Mouse (Mus musculus): ENCODE data around the gene Ern2. TPM values are rescaled to one million over a fixed set of nuclear protein-coding genes. Genes with fewer than 3 reads are reported as not detected.

The Ern2 gene
- total and polyA plus RNA-seq, 3 experiments: not detected

GRCm38 (mm10) chr7:122158488-122158887 is 27.5 kb downstream of the Ern2 start:
- Histone ChIP-seq H3K4me2 (ENCODE audit: insufficient read depth, low read depth, poor library complexity, severe bottlenecking) (peak overlapping the region; percentile 69), H3K4me1 (ENCODE audit: control insufficient read depth in 1 of 2, insufficient read depth in 2 of 2) (peaks cover 11 to 38% of the 10 kb centered on the region in 2 experiments), H3K79me2 (replicated peaks; ENCODE audit: control insufficient read depth, extremely low read depth, insufficient read depth, poor library complexity, severe bottlenecking) (peaks cover 23% of the 10 kb centered on the region), H3K27ac (ENCODE audit: insufficient read depth, low read depth) (peak overlapping the region; percentile 34; the same call in 1 of the 2 replicates), H3K9me3 (replicated peaks; ENCODE audit: low read length) (no peaks in the 10 kb centered on the region), H3K9ac (ENCODE audit: insufficient read depth, low read depth) (peak overlapping the region; percentile 80), H3K27me3 (replicated peaks) (no peaks in the 10 kb centered on the region), H3K36me3 (replicated peaks in 1 of 2; ENCODE audit: control insufficient read depth in 1 of 2, insufficient read depth in 1 of 2, low read length in 1 of 2) (peaks cover 18 to 50% of the 10 kb centered on the region in 2 experiments), H3K4me3 (replicated peaks in 1 of 3; ENCODE audit: low read depth in 2 of 3, low read length in 2 of 3, poor library complexity in 1 of 3) (peak overlapping the region; percentile 59 to 81 (median 74))
- no peak for DNase-seq (ENCODE audit: extremely low read depth)
- in situ Hi-C loops (cut with MboI; ENCODE audit: low pct_ligation_motif_present, low pct_unique_long_range_greater_than_20kb, low sequenced_read_pairs): no loop called here
- TF ChIP-seq POLR2AphosphoS2 (IDR thresholded peaks at IDR 0.05; ENCODE audit: low read depth, low read length) (no peak), CTCF (conservative IDR thresholded peaks at IDR 0.05 in 1 of 2, IDR thresholded peaks at IDR 0.05 in 1 of 2; ENCODE audit: low read depth in 2 of 2, low read length in 2 of 2) (no peak), RAD21 (IDR thresholded peaks at IDR 0.05; ENCODE audit: low read depth, low read length) (no peak), USF2 (conservative IDR thresholded peaks at IDR 0.05; ENCODE audit: low read depth, low read length) (no peak), GABPA (IDR thresholded peaks at IDR 0.05; ENCODE audit: insufficient replicate concordance, low read depth, low read length) (no peak), CHD2 (IDR thresholded peaks at IDR 0.05; ENCODE audit: low read length) (no peak), MYC (IDR thresholded peaks at IDR 0.05; ENCODE audit: low read depth, low read length) (no peak), MXI1 (IDR thresholded peaks at IDR 0.05; ENCODE audit: low read depth, low read length) (no peak), SMC3 (IDR thresholded peaks at IDR 0.05; ENCODE audit: low read depth, low read length) (no peak), NELFE (IDR thresholded peaks at IDR 0.05; ENCODE audit: low read depth, low read length) (no peak)
- dilution Hi-C loops (cut with MboI; ENCODE audit: extremely low pct_ligation_motif_present, extremely low pct_unique_long_range_greater_than_20kb, low sequenced_read_pairs): no loop called here

- Histone ChIP-seq H3K4me1 (ENCODE audit: control insufficient read depth in 1 of 2, insufficient read depth in 2 of 2) (peaks cover 3 to 7% of the 10 kb centered on the region in 2 experiments; a peak in 3 of 4 replicates), H3K4me3 (replicated peaks in 1 of 3; ENCODE audit: low read depth in 2 of 3, low read length in 2 of 3, poor library complexity in 1 of 3) (no peak overlapping the region), H3K9me3 (replicated peaks; ENCODE audit: low read length) (no peaks in the 10 kb centered on the region), H3K4me2 (ENCODE audit: insufficient read depth, low read depth, poor library complexity, severe bottlenecking) (no peak overlapping the region), H3K27ac (ENCODE audit: insufficient read depth, low read depth) (no peak overlapping the region), H3K27me3 (replicated peaks) (no peaks in the 10 kb centered on the region), H3K36me3 (replicated peaks in 1 of 2; ENCODE audit: control insufficient read depth in 1 of 2, insufficient read depth in 1 of 2, low read length in 1 of 2) (peaks cover 17 to 69% of the 10 kb centered on the region in 2 experiments), H3K79me2 (replicated peaks; ENCODE audit: control insufficient read depth, extremely low read depth, insufficient read depth, poor library complexity, severe bottlenecking) (no peaks in the 10 kb centered on the region; the same call in 1 of the 2 replicates), H3K9ac (ENCODE audit: insufficient read depth, low read depth) (no peak overlapping the region)
- no peak for TF ChIP-seq KAT2A (IDR thresholded peaks at IDR 0.05; ENCODE audit: insufficient replicate concordance, low read length)
- TF ChIP-seq HCFC1 (IDR thresholded peaks at IDR 0.05; ENCODE audit: low read depth, low read length): no peak
- no peak for TF ChIP-seq ETS1 (conservative IDR thresholded peaks at IDR 0.05; ENCODE audit: low read depth, low read length)
- no peak for TF ChIP-seq MAFK (IDR thresholded peaks at IDR 0.05; ENCODE audit: insufficient replicate concordance, low read length)
- no peak for TF ChIP-seq RAD21 (IDR thresholded peaks at IDR 0.05; ENCODE audit: low read depth, low read length)
- TF ChIP-seq JUN (IDR thresholded peaks at IDR 0.05; ENCODE audit: insufficient read depth, low read depth, low read length): no peak
- TF ChIP-seq TBP (conservative IDR thresholded peaks at IDR 0.05; ENCODE audit: low read depth, low read length): no peak
- no peak for TF ChIP-seq SMC3 (IDR thresholded peaks at IDR 0.05; ENCODE audit: low read depth, low read length)
- DNase-seq (ENCODE audit: extremely low read depth): no peak
- in situ Hi-C loops (cut with MboI; ENCODE audit: low pct_ligation_motif_present, low pct_unique_long_range_greater_than_20kb, low sequenced_read_pairs): loop anchor here (5.0 kb wide), 1 partner anchor 55 kb away; no protein-coding TSS in a partner anchor
- dilution Hi-C loops (cut with MboI; ENCODE audit: extremely low pct_ligation_motif_present, extremely low pct_unique_long_range_greater_than_20kb, low sequenced_read_pairs): no loop called here
These were observed 33.5 kb downstream of the Ern2 start for GRCm38 (mm10) chr7:122152473-122152872.

Data from CH12.LX (cell line).